Mouse (Mus musculus) limb, embryonic 15.5 days (tissue): Measurements from ENCODE around the gene Slit3. TPM values are rescaled to one million over a fixed set of nuclear protein-coding genes. Genes with fewer than 3 reads are reported as not detected.

ENCODE experiments used
- ATAC-seq: fragments of 200-750 bp; cut with Nextera tagmentation; 2 replicates; pipeline ENCODE4 v1.8.0; 2017; ENCODE audit warnings: low read depth, moderate TSS enrichment; ENCODE audit not compliant: insufficient number of reproducible peaks, low FRiP score, low TSS enrichment
- H3K27ac ChIP-seq: fragments of 300-500 bp; sonication (generic); 2 replicates; pipeline ENCODE4 v1.5.1; 2015; ENCODE audit warnings: moderate library complexity, mild to moderate bottlenecking, inconsistent platforms
- H3K27me3 ChIP-seq: fragments of 300-500 bp; sonication (generic); 2 replicates; pipeline ENCODE4 v1.6.1; 2015; ENCODE audit warnings: inconsistent platforms
- H3K36me3 ChIP-seq: fragments of 300-500 bp; sonication (generic); 2 replicates; pipeline ENCODE4 v1.6.1; 2015; ENCODE audit warnings: inconsistent platforms
- H3K4me1 ChIP-seq: fragments of 300-500 bp; sonication (generic); 2 replicates; pipeline ENCODE4 v1.6.1; 2015; ENCODE audit warnings: inconsistent platforms
- H3K4me2 ChIP-seq: fragments of 300-500 bp; sonication (generic); 2 replicates; pipeline ENCODE4 v1.6.1; 2015; ENCODE audit warnings: mild to moderate bottlenecking, inconsistent platforms
- H3K4me3 ChIP-seq: fragments of 300-500 bp; sonication (generic); 2 replicates; pipeline ENCODE4 v1.5.1; 2015; ENCODE audit warnings: mild to moderate bottlenecking, inconsistent platforms
- H3K9ac ChIP-seq: fragments of 300-500 bp; sonication (generic); 2 replicates; pipeline ENCODE4 v1.6.1; 2015; ENCODE audit warnings: inconsistent platforms
- H3K9me3 ChIP-seq: fragments of 300-500 bp; sonication (generic); 2 replicates; pipeline ENCODE4 v1.6.1; 2016; ENCODE audit warnings: inconsistent platforms
- WGBS: fragments of 180-500 bp; shearing (Covaris S2); methylation state at CpG from one replicate; pipeline ENCODE4 v1.1.7; 2015; 5-methylcytosine and 5-hydroxymethylcytosine counted together
- polyA plus RNA-seq: library from polyadenylated mRNA; unstranded; fragments of >200 nt; fragmentation: Nextera tagmentation; extraction: Ambion mirVana; gene quantifications from 2 replicates; pipeline ENCODE4 v1.2.1, GENCODE M21; 2015

Slit3 gene
- polyA plus RNA-seq, 1 experiment from 2014 or later, result 20.8 TPM

- H3K9me3 ChIP-seq, result no peaks in the 10 kb centered on the region
- peaks cover 9% of the 10 kb centered on the region; the same call in 1 of the 2 replicates for H3K36me3 ChIP-seq
- H3K4me2 ChIP-seq, result no peak overlapping the region
- peaks cover 4% of the 10 kb centered on the region for H3K4me1 ChIP-seq
- H3K27ac ChIP-seq, result no peak overlapping the region
- H3K27me3 ChIP-seq, result no peaks in the 10 kb centered on the region
- 41% methylated on average over 3 of the region's 3 CpGs for WGBS
- no peak overlapping the region for H3K4me3 ChIP-seq
- no peak for ATAC-seq
- H3K9ac ChIP-seq, result no peak overlapping the region
Measured at GRCm38 (mm10) chr11:35614530-35614929, 493.5 kb downstream of the Slit3 start.

GRCm38 (mm10) chr11:35619421-35619820 lies 498.4 kb downstream of the Slit3 start:
- no peak overlapping the region for H3K4me3 ChIP-seq

GRCm38 (mm10) chr11:35622736-35623135 lies 501.7 kb downstream of the Slit3 start:
- H3K9ac ChIP-seq, result no peak overlapping the region
- no peak for ATAC-seq
- peaks cover 10% of the 10 kb centered on the region; the same call in 1 of the 2 replicates for H3K36me3 ChIP-seq
- no peaks in the 10 kb centered on the region for H3K27me3 ChIP-seq
- H3K4me3 ChIP-seq, result no peak overlapping the region
- no peak overlapping the region for H3K27ac ChIP-seq
- WGBS, result 90% methylated on average over 3 of the region's 3 CpGs
- H3K9me3 ChIP-seq, result no peaks in the 10 kb centered on the region
- peaks cover 8% of the 10 kb centered on the region; the same call in 1 of the 2 replicates for H3K4me1 ChIP-seq
- H3K4me2 ChIP-seq, result no peak overlapping the region

More at GRCm38 (mm10) chr11:35619421-35619820, 498.4 kb downstream of the Slit3 start:
- 49% methylated on average over 14 of the region's 14 CpGs for WGBS
- H3K27ac ChIP-seq, result no peak overlapping the region
- no peaks in the 10 kb centered on the region for H3K4me1 ChIP-seq
- H3K27me3 ChIP-seq, result no peaks in the 10 kb centered on the region
- ATAC-seq, result no peak
- no peaks in the 10 kb centered on the region for H3K9me3 ChIP-seq
- H3K4me2 ChIP-seq, result no peak overlapping the region
- H3K9ac ChIP-seq, result no peak overlapping the region
- H3K36me3 ChIP-seq, result peaks cover 10% of the 10 kb centered on the region; the same call in 1 of the 2 replicates

GRCm38 (mm10) chr11:35624515-35625270 lies 503.7 kb downstream of the Slit3 start:
- no peak overlapping the region for H3K4me2 ChIP-seq
- 82% methylated on average over 21 of the region's 21 CpGs for WGBS
- no peak for ATAC-seq

GRCm38 (mm10) chr11:35625576-35625975 lies 504.6 kb downstream of the Slit3 start:
- H3K27me3 ChIP-seq, result no peaks in the 10 kb centered on the region
- H3K4me3 ChIP-seq, result no peak overlapping the region
- H3K9me3 ChIP-seq, result no peaks in the 10 kb centered on the region
- no peak overlapping the region for H3K4me2 ChIP-seq
- ATAC-seq, result no peak
- peaks cover 20% of the 10 kb centered on the region; the same call in 1 of the 2 replicates for H3K36me3 ChIP-seq
- no peak overlapping the region for H3K9ac ChIP-seq
- H3K27ac ChIP-seq, result no peak overlapping the region
- 62% methylated on average over 6 of the region's 6 CpGs for WGBS
- peaks cover 8% of the 10 kb centered on the region; the same call in 1 of the 2 replicates for H3K4me1 ChIP-seq

More at GRCm38 (mm10) chr11:35624515-35625270, 503.7 kb downstream of the Slit3 start:
- H3K36me3 ChIP-seq, result peaks cover 15% of the 10 kb centered on the region; the same call in 1 of the 2 replicates
- peaks cover 8% of the 10 kb centered on the region; the same call in 1 of the 2 replicates for H3K4me1 ChIP-seq
- H3K9ac ChIP-seq, result no peak overlapping the region
- H3K4me3 ChIP-seq, result no peak overlapping the region
- no peaks in the 10 kb centered on the region for H3K9me3 ChIP-seq
- no peaks in the 10 kb centered on the region for H3K27me3 ChIP-seq
- H3K27ac ChIP-seq, result no peak overlapping the region

GRCm38 (mm10) chr11:35626161-35626885 lies 505.3 kb downstream of the Slit3 start:
- 63% methylated on average over 10 of the region's 10 CpGs for WGBS
- Histone ChIP-seq H3K27ac (no peak overlapping the region), H3K9ac (no peak overlapping the region), H3K36me3 (peaks cover 18% of the 10 kb centered on the region; the same call in 1 of the 2 replicates), H3K27me3 (no peaks in the 10 kb centered on the region), H3K4me1 (peaks cover 8% of the 10 kb centered on the region; the same call in 1 of the 2 replicates), H3K4me3 (no peak overlapping the region), H3K4me2 (no peak overlapping the region), H3K9me3 (no peaks in the 10 kb centered on the region)
- no peak for ATAC-seq

- H3K27ac ChIP-seq, result no peak overlapping the region
- no peak for ATAC-seq
- no peak overlapping the region for H3K4me2 ChIP-seq
- no peaks in the 10 kb centered on the region for H3K9me3 ChIP-seq
- WGBS, result 85% methylated on average over 3 of the region's 3 CpGs
- no peaks in the 10 kb centered on the region for H3K27me3 ChIP-seq
- peaks cover 8% of the 10 kb centered on the region; the same call in 1 of the 2 replicates for H3K4me1 ChIP-seq
- peaks cover 18% of the 10 kb centered on the region; the same call in 1 of the 2 replicates for H3K36me3 ChIP-seq
- no peak overlapping the region for H3K9ac ChIP-seq
- no peak overlapping the region for H3K4me3 ChIP-seq
Measured at GRCm38 (mm10) chr11:35627815-35628214, 506.8 kb downstream of the Slit3 start.

GRCm38 (mm10) chr11:35632262-35632661 lies 511.2 kb downstream of the Slit3 start:
- Histone ChIP-seq H3K9me3 (no peaks in the 10 kb centered on the region), H3K27me3 (no peaks in the 10 kb centered on the region), H3K4me2 (no peak overlapping the region), H3K4me3 (no peak overlapping the region), H3K36me3 (peaks cover 29% of the 10 kb centered on the region; the same call in 1 of the 2 replicates), H3K9ac (no peak overlapping the region), H3K4me1 (no peaks in the 10 kb centered on the region), H3K27ac (no peak overlapping the region)
- ATAC-seq, result no peak
- WGBS, result 93% methylated on average over 5 of the region's 5 CpGs

- H3K9me3 ChIP-seq, result no peaks in the 10 kb centered on the region
- ATAC-seq, result no peak
- H3K4me3 ChIP-seq, result no peak overlapping the region
- 0 out of 2 replicates have a peak, but pooled peaks cover 3% of the 10 kb centered on the region for H3K4me1 ChIP-seq
- no peaks in the 10 kb centered on the region for H3K27me3 ChIP-seq
- peaks cover 18% of the 10 kb centered on the region; the same call in 1 of the 2 replicates for H3K36me3 ChIP-seq
- H3K27ac ChIP-seq, result no peak overlapping the region
- 53% methylated on average over 7 of the region's 7 CpGs for WGBS
- H3K9ac ChIP-seq, result no peak overlapping the region
- H3K4me2 ChIP-seq, result no peak overlapping the region
Measured at GRCm38 (mm10) chr11:35637102-35637501, 516.1 kb downstream of the Slit3 start.

- Histone ChIP-seq H3K9ac (no peak overlapping the region), H3K4me3 (no peak overlapping the region), H3K4me2 (no peak overlapping the region), H3K27me3 (no peaks in the 10 kb centered on the region), H3K36me3 (peaks cover 4% of the 10 kb centered on the region; the same call in 1 of the 2 replicates), H3K9me3 (no peaks in the 10 kb centered on the region), H3K4me1 (0 out of 2 replicates have a peak, but pooled peaks cover 3% of the 10 kb centered on the region), H3K27ac (no peak overlapping the region)
- ATAC-seq, result no peak
- 35% methylated on average over 3 of the region's 3 CpGs for WGBS
Measured at GRCm38 (mm10) chr11:35638862-35639384, 517.9 kb downstream of the Slit3 start.

GRCm38 (mm10) chr11:35639428-35639827 lies 518.4 kb downstream of the Slit3 start:
- ATAC-seq, result no peak
- Histone ChIP-seq H3K27ac (no peak overlapping the region), H3K4me1 (0 out of 2 replicates have a peak, but pooled peaks cover 3% of the 10 kb centered on the region), H3K9me3 (no peaks in the 10 kb centered on the region), H3K9ac (no peak overlapping the region), H3K4me3 (no peak overlapping the region), H3K36me3 (no peaks in the 10 kb centered on the region; the same call in 1 of the 2 replicates), H3K4me2 (no peak overlapping the region), H3K27me3 (no peaks in the 10 kb centered on the region)
- WGBS, result 35% methylated on average over 11 of the region's 11 CpGs
